Mouse (Mus musculus) megakaryocyte, embryonic 14.5 days (primary cell): Measurements from ENCODE around the gene Gm10338. TPM values are rescaled to one million over a fixed set of nuclear protein-coding genes. Genes with fewer than 3 reads are reported as not detected.
"Not testable (repeated sequence)": the region's sequence is repeated elsewhere in the genome, so short reads cannot be mapped to it uniquely, and the experiment has no call there.

Experiments
- H3K27me3 ChIP-seq: replicated peaks from 2 replicates; pipeline ENCODE3; 2012; ENCODE audit warnings: inconsistent platforms
- H3K36me3 ChIP-seq: replicated peaks from 2 replicates; pipeline ENCODE3; 2012; ENCODE audit warnings: low read length, inconsistent platforms, mixed read lengths
- H3K4me1 ChIP-seq: 2 replicates; pipeline ENCODE4 v1.6.1; 2012; ENCODE audit warnings: inconsistent platforms
- H3K4me3 ChIP-seq: replicated peaks from 2 replicates; pipeline ENCODE3; 2012; ENCODE audit warnings: moderate library complexity, mild to moderate bottlenecking, inconsistent platforms
- H3K9me3 ChIP-seq: 2 replicates; pipeline ENCODE4 v1.6.1; 2012; ENCODE audit warnings: inconsistent platforms
- polyA plus RNA-seq: library from polyadenylated mRNA; stranded (reverse); fragments of >175 nt; gene quantifications from 2 replicates; pipeline ENCODE4 v1.2.3, GENCODE M21; 2012; ENCODE audit warnings: low replicate concordance; ENCODE audit not compliant: insufficient read depth

Gene Gm10338
- polyA plus RNA-seq = not detected in 2 replicates

GRCm38 (mm10) chr14:7595492-7595891 is at the start of gene Gm10338:
Gene Gm10338 (minus strand): TSS chr14:7595592.
- H3K4me3 ChIP-seq, H3K4me1 ChIP-seq, H3K9me3 ChIP-seq, H3K27me3 ChIP-seq, H3K36me3 ChIP-seq: not testable (repeated sequence)

- not testable (repeated sequence) for H3K36me3 ChIP-seq, H3K27me3 ChIP-seq, H3K9me3 ChIP-seq, H3K4me3 ChIP-seq, H3K4me1 ChIP-seq
Measured at GRCm38 (mm10) chr14:7643872-7644271, 48.5 kb upstream of the Gm10338 start, which contains the start of gene Gm10128. Gene Gm10128 (minus strand): TSS chr14:7643972.

DNA sequence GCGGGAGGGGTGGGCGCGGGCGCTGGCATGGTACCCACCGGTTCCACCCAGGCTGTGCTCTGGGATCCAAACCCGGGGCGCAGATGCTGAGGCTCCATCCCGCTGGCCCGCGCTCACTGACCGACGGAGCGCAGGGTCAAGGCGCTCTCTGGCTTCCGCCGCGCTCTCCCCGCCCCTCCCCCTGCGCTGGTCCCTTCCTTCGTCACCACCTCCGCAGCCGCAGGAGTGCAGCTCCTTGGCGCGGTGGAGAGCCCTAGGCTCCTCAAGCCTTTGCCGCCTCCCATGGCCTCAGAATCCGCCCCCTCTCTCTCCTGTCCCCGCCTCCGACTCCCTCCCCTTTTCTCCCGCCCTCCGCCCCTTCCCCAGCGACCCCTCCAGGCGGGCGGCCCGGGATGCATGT is 27.0 kb downstream of the Gm10338 start, which contains the start of gene Gm3558:
TSS of gene Gm3558 (minus strand) at position 185 of the 400 bp plus-strand sequence.
- not testable (repeated sequence) for H3K4me1 ChIP-seq, H3K27me3 ChIP-seq, H3K36me3 ChIP-seq, H3K9me3 ChIP-seq, H3K4me3 ChIP-seq

- not testable (repeated sequence) for H3K36me3 ChIP-seq, H3K27me3 ChIP-seq, H3K4me1 ChIP-seq
Measured at GRCm38 (mm10) chr14:7567890-7568289, 27.5 kb downstream of the Gm10338 start.

GRCm38 (mm10) chr14:7567266-7567665 is 28.1 kb downstream of the Gm10338 start:
- not testable (repeated sequence) for H3K27me3 ChIP-seq, H3K4me3 ChIP-seq, H3K9me3 ChIP-seq, H3K4me1 ChIP-seq, H3K36me3 ChIP-seq

More at GRCm38 (mm10) chr14:7567890-7568289, 27.5 kb downstream of the Gm10338 start:
- H3K4me3 ChIP-seq, H3K9me3 ChIP-seq: not testable (repeated sequence)

Other genes starting within 250 kb of the Gm10338 start
- gene Gm8374, start 230.5 kb downstream of the Gm10338 start, polyA plus RNA-seq = not detected in 2 replicates
- not detected in 2 replicates for gene Gm3755, start 144.7 kb downstream of the Gm10338 start, polyA plus RNA-seq
- not detected in 2 replicates for gene Gm3752, start 111.8 kb downstream of the Gm10338 start, polyA plus RNA-seq
- not detected in 2 replicates for gene Gm3558, start 27.0 kb downstream of the Gm10338 start, polyA plus RNA-seq
- gene Gm10128, start 48.4 kb upstream of the Gm10338 start, polyA plus RNA-seq = not detected in 2 replicates
- not detected in 2 replicates for gene Gm26661, start 196.0 kb upstream of the Gm10338 start, polyA plus RNA-seq
- 0.17 and 4.2 TPM in 2 replicates for gene Flnb, start 222.4 kb upstream of the Gm10338 start, polyA plus RNA-seq